Mouse (Mus musculus) hindbrain, embryonic 15.5 days (tissue): ENCODE measurements around the gene Mycbp. TPM values are rescaled to one million over a fixed set of nuclear protein-coding genes. Genes with fewer than 3 reads are reported as not detected.
A peak's percentile ranks its signal among the peaks of the same experiment; 100 is the strongest.
"Not testable (repeated sequence)": the region's sequence is repeated elsewhere in the genome, so short reads cannot be mapped to it uniquely, and the experiment has no call there.

Experiments
- ATAC-seq: fragments of 200-750 bp; cut with Nextera tagmentation; 2 replicates; pipeline ENCODE4 v1.8.0; 2017; ENCODE audit warnings: low read depth, moderate number of reproducible peaks, moderate TSS enrichment; ENCODE audit not compliant: low FRiP score
- H3K27ac ChIP-seq: fragments of 300-500 bp; sonication (generic); replicated peaks from 2 replicates; pipeline ENCODE4 v1.5.1; 2015; ENCODE audit warnings: mild to moderate bottlenecking, inconsistent platforms
- H3K27me3 ChIP-seq: fragments of 300-500 bp; sonication (generic); 2 replicates; pipeline ENCODE4 v1.6.1; 2015; ENCODE audit warnings: control low read depth, inconsistent platforms
- H3K36me3 ChIP-seq: fragments of 300-500 bp; sonication (generic); 2 replicates; pipeline ENCODE4 v1.6.1; 2015; ENCODE audit warnings: control low read depth, inconsistent platforms
- H3K4me1 ChIP-seq: fragments of 300-500 bp; sonication (generic); replicated peaks from 2 replicates; pipeline ENCODE4 v1.6.1; 2015; ENCODE audit warnings: control low read depth, inconsistent platforms
- H3K4me2 ChIP-seq: fragments of 300-500 bp; sonication (generic); 2 replicates; pipeline ENCODE4 v1.6.1; 2015; ENCODE audit warnings: moderate library complexity, mild to moderate bottlenecking, inconsistent platforms
- H3K4me3 ChIP-seq: fragments of 300-500 bp; sonication (generic); 2 replicates; pipeline ENCODE4 v1.5.1; 2015; ENCODE audit warnings: mild to moderate bottlenecking, inconsistent platforms
- H3K9ac ChIP-seq: fragments of 300-500 bp; sonication (generic); 2 replicates; pipeline ENCODE4 v1.6.1; 2015; ENCODE audit warnings: inconsistent platforms
- H3K9me3 ChIP-seq: fragments of 300-500 bp; sonication (generic); 2 replicates; pipeline ENCODE4 v1.6.1; 2016; ENCODE audit warnings: control low read depth, inconsistent platforms
- WGBS: fragments of 180-500 bp; shearing (Covaris S2); methylation state at CpG from one replicate; pipeline ENCODE4 v1.1.7; 2015; 5-methylcytosine and 5-hydroxymethylcytosine counted together
- polyA plus RNA-seq: library from polyadenylated mRNA; unstranded; fragments of >200 nt; fragmentation: Nextera tagmentation; extraction: Ambion mirVana; gene quantifications from 2 replicates; pipeline ENCODE4 v1.2.1, GENCODE M21; 2015

Mycbp gene
- polyA plus RNA-seq, 1 experiment from 2014 or later = 34.2 TPM

DNA sequence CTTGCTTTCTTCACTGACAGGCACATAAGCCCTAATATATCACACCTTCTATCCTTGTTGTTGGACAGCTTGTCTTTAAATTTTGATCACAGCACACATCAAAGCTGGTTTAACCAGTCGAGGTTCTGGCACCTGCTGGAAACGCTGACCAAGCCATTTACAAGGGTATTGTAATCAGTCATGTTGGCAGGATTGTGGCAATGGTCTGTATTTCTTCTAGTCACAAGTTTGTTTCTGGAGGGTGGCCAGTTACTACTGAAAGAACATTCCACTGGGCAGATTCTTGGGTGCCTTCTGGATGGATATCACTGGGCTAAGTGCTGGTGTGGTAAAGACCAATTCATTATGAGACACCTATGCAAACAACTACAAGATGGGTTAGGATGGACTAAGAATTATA lies 7.8 kb downstream of the Mycbp start:
- Histone ChIP-seq H3K4me2 (no peak overlapping the region), H3K4me3 (no peak overlapping the region), H3K4me1 (peaks cover 18% of the 10 kb centered on the region), H3K36me3 (peaks cover 10% of the 10 kb centered on the region; the same call in 1 of the 2 replicates), H3K27ac (no peak overlapping the region), H3K27me3 (no peaks in the 10 kb centered on the region), H3K9ac (no peak overlapping the region), H3K9me3 (no peaks in the 10 kb centered on the region)
- ATAC-seq = no peak
- 68% methylated on average over 2 of the region's 2 CpGs for whole genome bisulfite sequencing

DNA sequence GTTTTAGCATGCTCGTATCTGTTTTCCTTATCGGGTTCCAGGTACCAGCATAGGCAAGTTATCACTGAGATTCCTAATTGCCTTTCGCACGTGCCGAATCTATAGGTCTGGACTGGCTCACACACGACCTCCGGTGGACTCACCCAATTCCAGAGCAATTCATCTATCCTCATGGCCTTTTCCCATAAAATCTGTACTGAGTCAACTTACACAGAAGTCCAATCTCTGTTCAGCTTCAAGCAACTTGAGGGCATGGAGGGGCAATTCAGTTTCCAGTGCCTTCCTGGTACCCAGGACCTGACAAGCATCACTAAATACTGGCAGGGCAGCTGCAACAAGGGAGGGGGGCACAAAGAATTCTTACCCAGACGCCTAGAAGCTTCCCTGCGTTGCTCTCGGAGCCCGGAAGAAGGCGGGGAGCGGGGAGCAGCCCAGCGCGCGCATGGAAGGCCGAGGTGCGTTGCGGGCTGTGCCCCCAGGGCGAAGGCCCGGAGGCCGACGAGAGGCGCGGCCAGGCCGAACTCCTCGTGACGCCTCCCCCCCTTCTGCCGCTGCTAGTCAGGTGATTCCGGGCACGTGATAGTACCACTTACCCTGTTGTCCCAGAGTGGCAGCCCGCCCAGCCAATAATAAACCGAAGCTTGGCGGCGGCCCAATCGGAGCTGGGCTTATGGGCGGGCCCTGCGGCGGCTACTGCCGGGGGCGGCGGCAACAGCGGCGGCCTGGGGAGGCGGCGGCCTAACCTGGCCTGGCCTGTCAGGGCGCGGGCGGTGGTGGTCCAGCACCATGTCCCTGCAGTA lies 12.3 kb downstream of the Mycbp start, which contains the start of gene Rragc:
Gene Rragc (plus strand): TSS at position 699 of the 800 bp plus-strand sequence.
- H3K9me3 ChIP-seq = no peaks in the 10 kb centered on the region
- ATAC-seq = peak; percentile 99
- H3K4me3 ChIP-seq = peak within 1 kb of the TSS; percentile 87
- WGBS = under 1% methylated on average over 47 of the region's 49 CpGs
- H3K9ac ChIP-seq = peak within 1 kb of the TSS; percentile 74
- H3K4me2 ChIP-seq = peak within 1 kb of the TSS; percentile 70
- peak within 1 kb of the TSS; percentile 84 for H3K27ac ChIP-seq
- peaks cover 33% of the 10 kb centered on the region for H3K4me1 ChIP-seq
- peaks cover 18% of the 10 kb centered on the region for H3K36me3 ChIP-seq
- H3K27me3 ChIP-seq = no peaks in the 10 kb centered on the region

GRCm38 (mm10) chr4:123917548-123918140 lies 13.0 kb downstream of the Mycbp start, which contains the start of gene 4930535I16Rik:
Gene 4930535I16Rik (minus strand): TSS chr4:123918022.
- peak; percentile 39 for ATAC-seq
- Histone ChIP-seq H3K9me3 (no peaks in the 10 kb centered on the region), H3K9ac (peak within 1 kb of the TSS; percentile 74), H3K36me3 (peaks cover 19% of the 10 kb centered on the region), H3K4me1 (peaks cover 33% of the 10 kb centered on the region), H3K4me3 (peak within 1 kb of the TSS; percentile 87), H3K4me2 (peak within 1 kb of the TSS; percentile 70), H3K27me3 (no peaks in the 10 kb centered on the region), H3K27ac (peak within 1 kb of the TSS; percentile 84)
- under 1% methylated on average over 62 of the region's 63 CpGs for WGBS

- Histone ChIP-seq H3K4me3 (peak overlapping the region; percentile 87), H3K9ac (peak overlapping the region; percentile 35; the same call in 1 of the 2 replicates), H3K4me2 (peak overlapping the region; percentile 70), H3K36me3 (peaks cover 29% of the 10 kb centered on the region), H3K27me3 (no peaks in the 10 kb centered on the region), H3K27ac (no peak overlapping the region), H3K4me1 (peaks cover 33% of the 10 kb centered on the region), H3K9me3 (no peaks in the 10 kb centered on the region)
- no peak for ATAC-seq
- 60% methylated on average over 2 of the region's 2 CpGs for WGBS
Observed at GRCm38 (mm10) chr4:123918851-123919250, 14.2 kb downstream of the Mycbp start.

DNA sequence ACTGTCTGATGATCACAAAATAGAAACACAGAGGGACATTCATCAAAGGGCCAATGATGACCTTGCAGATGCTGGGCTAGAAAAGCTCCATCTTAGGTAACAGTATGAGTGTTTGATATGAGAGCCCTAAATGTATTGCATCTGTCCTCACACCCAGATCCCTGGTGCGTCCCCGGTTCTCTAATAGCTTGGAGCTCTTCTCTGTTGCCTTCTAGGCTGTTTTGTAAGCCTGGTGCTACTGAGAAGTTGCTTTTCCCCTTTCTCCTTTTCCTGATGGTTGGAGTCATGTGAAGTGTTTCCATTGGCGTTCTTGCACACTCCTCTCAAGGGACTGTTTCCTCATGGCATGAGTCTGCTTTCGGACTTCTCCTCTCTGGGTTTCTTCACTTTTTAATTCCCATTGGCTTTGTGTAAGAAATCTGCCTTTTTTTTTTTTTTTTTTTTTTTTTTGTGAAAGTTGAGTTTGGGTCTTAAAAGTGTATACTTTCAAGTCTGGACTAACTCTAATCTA lies 16.5 kb downstream of the Mycbp start:
- no peaks in the 10 kb centered on the region for H3K9me3 ChIP-seq
- 94% methylated on average over 4 of the region's 4 CpGs for WGBS
- peaks cover 49% of the 10 kb centered on the region for H3K36me3 ChIP-seq
- H3K4me3 ChIP-seq = no peak overlapping the region
- H3K4me2 ChIP-seq = no peak overlapping the region
- H3K27ac ChIP-seq = no peak overlapping the region
- no peak overlapping the region for H3K9ac ChIP-seq
- H3K4me1 ChIP-seq = peaks cover 20% of the 10 kb centered on the region
- no peaks in the 10 kb centered on the region for H3K27me3 ChIP-seq
- ATAC-seq = no peak

- H3K36me3 ChIP-seq = peaks cover 72% of the 10 kb centered on the region
Observed at GRCm38 (mm10) chr4:123927961-123928360, 23.3 kb downstream of the Mycbp start.

DNA sequence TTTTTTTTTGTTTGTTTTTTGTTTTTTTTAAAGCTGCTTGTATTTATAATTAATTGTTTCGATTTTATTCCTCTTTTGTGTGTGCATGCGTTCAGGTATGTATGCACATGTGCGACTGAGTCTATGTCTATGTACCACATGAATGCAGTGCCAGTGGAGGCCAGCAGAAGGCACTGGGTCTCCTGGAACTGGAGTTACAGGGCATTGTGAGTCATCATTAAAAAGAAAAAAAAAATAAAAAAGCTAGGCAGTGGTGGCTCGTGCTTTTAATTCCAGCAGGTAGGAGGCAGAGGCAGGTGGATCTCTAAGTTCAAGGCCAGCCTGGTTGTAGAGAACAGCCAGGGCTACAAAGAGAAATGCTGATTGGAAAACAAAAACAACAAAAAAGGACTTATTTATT lies 25.4 kb downstream of the Mycbp start:
- no peak overlapping the region for H3K4me3 ChIP-seq
- no peaks in the 10 kb centered on the region for H3K4me1 ChIP-seq
- peaks cover 71% of the 10 kb centered on the region for H3K36me3 ChIP-seq
- no peak overlapping the region for H3K4me2 ChIP-seq
- 97% methylated on average over 4 of the region's 4 CpGs for WGBS
- H3K27ac ChIP-seq = no peak overlapping the region
- H3K9me3 ChIP-seq = no peaks in the 10 kb centered on the region
- H3K27me3 ChIP-seq = no peaks in the 10 kb centered on the region
- H3K9ac ChIP-seq = no peak overlapping the region
- no peak for ATAC-seq

More at GRCm38 (mm10) chr4:123927961-123928360, 23.3 kb downstream of the Mycbp start:
- ATAC-seq = no peak
- Histone ChIP-seq H3K9ac (no peak overlapping the region), H3K27ac (no peak overlapping the region), H3K27me3 (no peaks in the 10 kb centered on the region), H3K4me1 (no peaks in the 10 kb centered on the region), H3K9me3 (no peaks in the 10 kb centered on the region), H3K4me3 (no peak overlapping the region), H3K4me2 (no peak overlapping the region)

DNA sequence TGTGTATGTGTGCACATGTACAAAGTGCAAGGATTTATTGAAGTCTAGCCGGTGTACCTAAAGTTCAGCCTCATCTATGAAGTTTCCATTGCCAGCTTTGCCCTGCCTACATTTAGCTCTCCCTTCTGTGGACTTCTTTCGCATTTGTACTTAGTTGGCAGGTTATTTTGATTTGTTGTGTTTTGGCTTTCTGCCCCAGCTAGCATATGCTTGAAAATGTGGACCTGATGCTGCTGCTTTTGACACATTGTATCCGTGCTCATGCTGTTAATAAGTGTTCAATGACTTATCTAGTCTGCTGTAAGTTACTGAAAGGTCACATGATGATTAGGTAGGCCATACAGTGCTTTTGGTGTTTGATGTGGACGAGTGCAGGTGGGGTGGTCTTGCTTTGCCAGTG lies 29.7 kb downstream of the Mycbp start:
- 87% methylated on average over 4 of the region's 4 CpGs for WGBS
- Histone ChIP-seq H3K27ac (no peak overlapping the region), H3K36me3 (peaks cover 67% of the 10 kb centered on the region), H3K27me3 (no peaks in the 10 kb centered on the region), H3K4me3 (no peak overlapping the region), H3K9me3 (no peaks in the 10 kb centered on the region), H3K4me1 (no peaks in the 10 kb centered on the region), H3K4me2 (no peak overlapping the region), H3K9ac (no peak overlapping the region)
- ATAC-seq = no peak

- Histone ChIP-seq H3K36me3 (peaks cover 51% of the 10 kb centered on the region), H3K9me3 (no peaks in the 10 kb centered on the region), H3K9ac (no peak overlapping the region), H3K27ac (no peak overlapping the region), H3K4me3 (no peak overlapping the region), H3K4me2 (no peak overlapping the region), H3K4me1 (no peaks in the 10 kb centered on the region), H3K27me3 (no peaks in the 10 kb centered on the region)
- 94% methylated on average over 7 of the region's 7 CpGs for WGBS
- ATAC-seq = no peak
Observed at GRCm38 (mm10) chr4:123936059-123936458, 31.4 kb downstream of the Mycbp start.

- no peaks in the 10 kb centered on the region for H3K4me1 ChIP-seq
- WGBS = 3% methylated on average over 4 of the region's 4 CpGs
- ATAC-seq = 0 out of 2 replicates have a peak, but pooled peaks have one; percentile 51
Observed at GRCm38 (mm10) chr4:123939838-123940237, 35.2 kb downstream of the Mycbp start.

DNA sequence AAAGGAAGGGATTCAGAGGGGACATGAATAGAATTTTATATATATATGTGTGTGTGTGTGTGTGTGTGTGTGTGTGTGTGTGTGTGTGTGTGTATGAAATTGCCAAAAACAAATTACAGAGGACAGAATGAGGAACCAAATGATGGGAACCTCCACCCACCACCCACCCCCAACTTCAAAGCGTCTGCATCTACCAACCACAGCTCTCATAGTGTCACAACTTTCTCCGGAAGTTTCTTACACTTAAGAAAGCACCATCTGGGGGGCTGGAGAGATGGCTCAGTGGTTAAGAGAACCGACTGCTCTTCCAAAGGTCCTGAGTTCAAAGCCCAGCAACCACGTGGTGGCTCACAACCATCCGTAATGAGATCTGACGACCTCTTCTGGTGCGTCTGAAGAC lies 36.2 kb downstream of the Mycbp start:
- not testable (repeated sequence) for H3K4me2 ChIP-seq, ATAC-seq, H3K9me3 ChIP-seq, H3K27ac ChIP-seq, H3K27me3 ChIP-seq, H3K4me3 ChIP-seq, H3K9ac ChIP-seq, H3K4me1 ChIP-seq
- H3K36me3 ChIP-seq = peaks cover 12% of the 10 kb centered on the region
- WGBS = 87% methylated on average over 7 of the region's 7 CpGs

More at GRCm38 (mm10) chr4:123939838-123940237, 35.2 kb downstream of the Mycbp start:
- Histone ChIP-seq H3K36me3 (peaks cover 21% of the 10 kb centered on the region), H3K27me3 (no peaks in the 10 kb centered on the region; the same call in 1 of the 2 replicates), H3K4me3 (no peak overlapping the region), H3K4me2 (no peak overlapping the region), H3K27ac (no peak overlapping the region), H3K9ac (no peak overlapping the region), H3K9me3 (no peaks in the 10 kb centered on the region)

DNA sequence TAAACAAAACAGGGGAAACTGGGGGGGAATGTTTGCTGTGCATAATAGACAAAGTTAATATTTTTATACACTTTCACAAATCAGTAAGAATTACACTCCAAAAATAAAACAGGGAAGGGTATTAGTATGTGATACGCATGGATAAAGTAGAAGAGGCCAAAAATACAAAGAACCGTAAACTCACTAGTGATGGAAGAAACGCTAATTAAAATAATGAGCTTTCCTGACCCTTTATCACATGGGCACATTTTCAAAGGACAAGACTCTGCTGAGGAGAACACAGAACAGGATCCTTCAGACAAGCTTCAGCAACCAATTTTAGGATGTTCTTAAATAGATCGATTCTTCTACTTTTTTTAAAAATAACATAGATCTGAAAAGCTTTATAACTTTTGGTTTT lies 42.1 kb downstream of the Mycbp start:
- no peaks in the 10 kb centered on the region for H3K36me3 ChIP-seq
- H3K4me3 ChIP-seq = no peak overlapping the region
- H3K4me1 ChIP-seq = 0 out of 2 replicates have a peak, but pooled peaks cover 3% of the 10 kb centered on the region
- WGBS = 85% methylated on average over 4 of the region's 4 CpGs
- H3K4me2 ChIP-seq = no peak overlapping the region
- no peak overlapping the region for H3K9ac ChIP-seq
- ATAC-seq = no peak
- H3K27me3 ChIP-seq = no peaks in the 10 kb centered on the region; the same call in 1 of the 2 replicates
- no peak overlapping the region for H3K27ac ChIP-seq
- H3K9me3 ChIP-seq = no peaks in the 10 kb centered on the region
